Mouse (Mus musculus): ENCODE data around the gene Lpo. TPM values are rescaled to one million over a fixed set of nuclear protein-coding genes. Genes with fewer than 3 reads are reported as not detected.

Gene Lpo
- polyA plus RNA-seq (2012; ENCODE audit: low replicate concordance) = not detected in 2 replicates

DNA sequence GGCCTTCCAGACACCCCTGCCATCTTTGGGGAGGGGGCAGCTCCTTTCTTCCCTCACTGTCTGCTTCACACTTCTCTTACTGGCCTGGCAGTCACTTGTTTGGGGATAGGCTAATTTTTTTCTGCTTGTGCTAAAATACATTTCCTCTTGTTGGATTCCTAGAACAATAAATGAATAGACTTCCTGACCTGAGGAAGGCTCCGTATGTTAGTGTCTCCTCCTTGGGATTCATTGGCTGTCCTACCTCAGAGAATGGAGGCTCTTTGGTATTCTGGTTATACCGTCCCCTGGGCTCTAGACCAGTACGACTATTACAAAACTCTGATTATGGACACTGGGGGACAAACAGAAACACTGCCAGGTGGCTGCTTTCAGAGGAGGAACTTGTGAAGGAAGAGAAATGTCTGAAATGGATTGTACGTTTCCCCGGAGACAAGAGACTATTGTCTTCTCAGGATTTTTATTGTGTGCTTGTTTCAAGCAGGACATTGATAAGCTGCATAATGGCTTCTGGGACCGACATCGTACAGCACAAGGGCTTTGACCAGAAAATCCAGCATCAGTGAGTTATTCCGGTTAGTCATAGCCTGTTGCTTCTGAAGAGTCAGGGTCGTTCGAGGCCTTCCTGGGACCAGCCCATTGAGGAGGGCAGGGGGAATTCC, at the start of gene Lpo:
Lpo (minus strand) TSS at position 51 of the 662 bp plus-strand sequence.

DNA sequence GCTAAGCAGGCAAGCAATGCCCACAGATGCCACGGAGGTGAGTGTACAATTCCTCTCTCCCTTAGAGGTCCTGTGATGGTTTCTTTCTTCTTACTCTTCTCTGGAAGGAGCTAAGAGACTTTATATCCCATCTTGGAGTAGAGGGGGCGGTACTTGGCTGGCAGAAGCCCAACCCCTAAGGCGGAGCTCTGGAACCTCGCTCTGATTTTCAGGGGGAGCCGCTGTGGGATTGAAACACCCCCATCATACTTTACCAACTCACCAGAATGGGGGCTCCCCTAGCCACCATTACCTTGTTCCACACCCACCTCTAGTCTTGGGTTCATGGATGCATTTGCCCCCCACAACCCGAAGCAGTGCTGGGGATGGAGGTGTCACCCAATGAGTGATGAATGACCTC, 47.3 kb upstream of the Lpo start, which contains the start of gene Epx:
Epx (minus strand) TSS at position 101 of the 400 bp plus-strand sequence.

DNA sequence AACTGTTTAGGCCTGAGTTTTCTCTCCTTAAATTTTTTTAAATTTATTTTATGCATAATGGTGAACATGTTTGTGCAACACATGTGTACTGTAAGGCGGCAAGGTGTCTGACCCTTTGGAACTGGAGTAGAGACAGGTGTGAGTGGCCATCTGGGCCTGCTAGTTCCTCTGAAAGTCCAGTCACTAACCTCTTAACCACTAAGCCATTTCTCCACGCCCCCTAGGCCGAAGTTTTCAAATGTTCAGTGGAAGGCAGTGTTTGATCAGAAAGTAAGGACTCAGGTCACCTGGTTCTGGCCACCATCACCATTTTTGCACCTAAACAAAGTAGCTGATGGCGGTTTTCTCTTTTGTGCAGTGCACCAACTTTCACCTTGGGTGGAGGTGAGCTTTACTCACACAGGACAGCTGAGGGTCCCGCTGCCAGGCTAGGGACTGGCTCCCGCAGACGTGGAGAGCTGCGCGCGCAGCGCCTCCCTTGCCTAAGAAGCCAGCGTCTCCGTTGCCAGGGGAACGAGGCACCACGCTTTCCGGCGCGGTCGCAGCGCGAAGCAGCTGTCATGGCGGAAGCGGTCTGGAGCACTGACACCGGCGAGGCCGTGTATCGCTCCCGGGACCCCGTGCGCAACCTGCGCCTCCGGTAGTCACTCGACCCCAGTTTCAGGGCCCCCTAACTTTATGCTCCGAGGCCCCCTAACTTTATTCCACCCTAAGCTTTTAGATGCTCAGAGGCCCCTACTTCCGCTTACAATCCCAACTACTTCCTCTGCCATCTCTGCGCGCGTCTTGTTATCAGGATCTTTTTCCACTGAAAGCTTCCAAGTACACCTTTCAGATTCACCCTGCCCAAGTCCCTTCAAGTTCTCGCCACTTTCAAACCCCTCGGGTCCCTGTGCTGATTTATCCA, 24.9 kb upstream of the Lpo start, which contains the start of gene Mks1:
Mks1 (plus strand) TSS at position 526 of the 907 bp plus-strand sequence.

DNA sequence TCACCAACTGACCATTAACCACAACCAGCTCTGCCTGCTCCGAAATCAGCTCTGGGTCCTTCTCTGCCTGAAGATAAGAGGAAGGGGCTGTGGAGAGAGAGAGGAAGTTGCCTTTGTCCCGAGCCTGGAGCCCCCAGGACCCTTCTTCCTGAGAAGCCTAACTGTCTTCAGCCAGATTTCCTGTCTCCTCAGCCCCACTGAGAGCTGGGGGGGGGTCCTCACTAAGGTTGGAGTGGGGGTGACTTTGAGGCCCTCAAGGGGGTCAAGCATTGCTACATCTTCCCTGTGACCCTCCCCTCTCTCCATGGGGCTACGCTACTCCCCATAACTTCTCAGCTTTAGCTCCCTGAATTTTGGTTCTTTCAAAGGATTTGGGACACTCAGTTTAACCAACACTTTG, 34.6 kb downstream of the Lpo start, which contains the start of gene Mpo:
Mpo (plus strand) TSS at position 122 of the 400 bp plus-strand sequence.

DNA sequence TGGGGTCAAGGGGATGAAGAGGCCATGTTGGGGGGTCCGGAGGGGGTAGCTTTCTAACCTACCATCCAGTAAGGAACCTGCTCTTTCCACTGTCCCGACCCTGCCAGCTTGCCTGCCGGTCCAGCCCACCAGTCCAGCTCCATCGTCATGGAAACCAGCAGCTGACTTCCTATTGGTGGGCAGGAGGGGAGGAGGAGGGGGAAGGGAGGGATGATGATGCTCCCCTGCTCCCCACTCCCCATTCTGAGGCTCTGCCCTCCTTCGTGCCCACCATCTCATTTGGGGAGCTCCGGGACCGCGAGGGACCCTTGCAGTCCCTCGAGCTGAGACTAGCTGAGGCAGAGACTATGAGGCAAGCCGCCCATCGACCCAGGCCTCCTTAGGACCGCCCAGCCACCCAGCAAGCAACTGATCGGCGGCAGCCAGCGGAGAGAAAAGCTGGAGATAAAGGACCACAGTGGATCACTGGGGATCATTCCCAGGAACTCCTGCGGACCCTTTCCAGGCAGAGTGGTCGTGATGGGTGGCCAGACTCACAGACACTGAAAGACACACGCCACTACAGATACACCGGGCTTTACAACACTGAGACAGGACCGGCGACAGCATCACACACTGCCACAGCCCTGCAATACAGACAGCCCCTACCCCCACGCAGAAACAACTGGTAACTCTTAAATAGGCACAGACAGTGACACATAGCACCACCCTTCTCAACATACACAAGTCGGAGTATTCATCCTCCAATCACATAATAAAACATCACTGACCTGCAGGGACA, 67.6 kb downstream of the Lpo start, which contains the start of gene Tspoap1:
Tspoap1 (plus strand) TSS at position 241 of the 781 bp plus-strand sequence.

Other genes with a start within 250 kb of the Lpo start
- gene Mtmr4, start 236.1 kb downstream of the Lpo start, polyA plus RNA-seq (2012; ENCODE audit: low replicate concordance) = 25.0 and 31.2 TPM in 2 replicates
- 0.09 TPM in 1 of 2 replicates, not detected in the other for gene Hsf5, start 211.1 kb downstream of the Lpo start, polyA plus RNA-seq (2012; ENCODE audit: low replicate concordance)
- 4.6 and 11.8 TPM in 2 replicates for gene Rnf43, start 165.6 kb downstream of the Lpo start, polyA plus RNA-seq (2012; ENCODE audit: low replicate concordance)
- gene Supt4a, start 90.7 kb downstream of the Lpo start, polyA plus RNA-seq (2012; ENCODE audit: low replicate concordance) = 6.9 and 8.2 TPM in 2 replicates
- 10.2 and 13.9 TPM in 2 replicates for gene Tspoap1, start 67.7 kb downstream of the Lpo start, polyA plus RNA-seq (2012; ENCODE audit: low replicate concordance)
- 4.0 and 8.8 TPM in 2 replicates for gene Mpo, start 34.7 kb downstream of the Lpo start, polyA plus RNA-seq (2012; ENCODE audit: low replicate concordance)
- gene Mks1, start 24.9 kb upstream of the Lpo start, polyA plus RNA-seq (2012; ENCODE audit: low replicate concordance) = 1.4 and 1.7 TPM in 2 replicates
- 0.13 TPM in 1 of 2 replicates, not detected in the other for gene Epx, start 47.2 kb upstream of the Lpo start, polyA plus RNA-seq (2012; ENCODE audit: low replicate concordance)
- not detected in 2 replicates for gene Olfr462, start 64.0 kb upstream of the Lpo start, polyA plus RNA-seq (2012; ENCODE audit: low replicate concordance)
- gene Olfr463, start 69.1 kb upstream of the Lpo start, polyA plus RNA-seq (2012; ENCODE audit: low replicate concordance) = not detected in 2 replicates
- not detected in 2 replicates for gene Olfr464, start 92.7 kb upstream of the Lpo start, polyA plus RNA-seq (2012; ENCODE audit: low replicate concordance)
- gene Dynll2, start 159.2 kb upstream of the Lpo start, polyA plus RNA-seq (2012; ENCODE audit: low replicate concordance) = 19.0 and 28.2 TPM in 2 replicates
- gene Srsf1, start 219.1 kb upstream of the Lpo start, polyA plus RNA-seq (2012; ENCODE audit: low replicate concordance) = 170 and 245 TPM in 2 replicates
- 4.7 and 4.8 TPM in 2 replicates for gene Vezf1, start 240.0 kb upstream of the Lpo start, polyA plus RNA-seq (2012; ENCODE audit: low replicate concordance)